Mouse (Mus musculus) CD4-positive, CD25-positive, alpha-beta regulatory T cell, adult 9 weeks (primary cell): ENCODE results near the gene Pheta2. TPM values are rescaled to one million over a fixed set of nuclear protein-coding genes. Genes with fewer than 3 reads are reported as not detected.

Source experiments
- polyA plus RNA-seq: library from polyadenylated mRNA; unstranded; fragments of 100-300 nt; shearing (Covaris generic); gene quantifications from one replicate; pipeline ENCODE4 v1.2.1, GENCODE M21; 2017

Pheta2 gene
- 5.3 TPM for polyA plus RNA-seq

DNA sequence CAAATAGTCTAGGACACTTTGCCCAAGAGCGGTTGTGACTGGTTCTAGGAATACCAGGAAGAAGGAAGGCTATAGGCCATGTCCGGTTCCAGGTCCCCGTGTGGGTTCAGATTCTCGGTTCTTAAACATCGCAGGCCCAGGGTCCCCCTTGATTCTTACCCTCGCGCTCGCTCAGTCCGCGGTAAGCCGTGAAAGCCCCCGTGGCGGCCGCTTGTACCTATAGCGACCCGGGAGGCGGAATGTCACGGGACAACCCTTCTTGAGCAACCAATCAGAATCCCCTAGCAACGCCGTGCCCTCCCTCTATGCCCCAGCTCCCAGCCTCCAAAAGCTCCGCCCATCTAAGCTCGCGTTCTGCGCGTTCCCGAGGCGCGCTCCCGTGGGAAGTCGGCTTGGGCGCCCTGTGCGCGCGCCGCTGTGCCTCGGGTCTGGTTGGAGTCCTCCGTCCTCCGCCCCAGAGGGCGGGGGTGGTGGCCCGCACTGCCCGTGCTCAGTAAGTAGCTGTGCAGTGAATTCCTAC is at the start of gene Pheta2, which contains the start of the genes Naga and Smdt1:
Gene Pheta2, plus strand, starts transcription at position 350 of the 520 bp plus-strand sequence.
Gene Naga, minus strand, starts transcription at position 333 of the 520 bp plus-strand sequence.
Gene Smdt1, plus strand, starts transcription at position 367 of the 520 bp plus-strand sequence.

DNA sequence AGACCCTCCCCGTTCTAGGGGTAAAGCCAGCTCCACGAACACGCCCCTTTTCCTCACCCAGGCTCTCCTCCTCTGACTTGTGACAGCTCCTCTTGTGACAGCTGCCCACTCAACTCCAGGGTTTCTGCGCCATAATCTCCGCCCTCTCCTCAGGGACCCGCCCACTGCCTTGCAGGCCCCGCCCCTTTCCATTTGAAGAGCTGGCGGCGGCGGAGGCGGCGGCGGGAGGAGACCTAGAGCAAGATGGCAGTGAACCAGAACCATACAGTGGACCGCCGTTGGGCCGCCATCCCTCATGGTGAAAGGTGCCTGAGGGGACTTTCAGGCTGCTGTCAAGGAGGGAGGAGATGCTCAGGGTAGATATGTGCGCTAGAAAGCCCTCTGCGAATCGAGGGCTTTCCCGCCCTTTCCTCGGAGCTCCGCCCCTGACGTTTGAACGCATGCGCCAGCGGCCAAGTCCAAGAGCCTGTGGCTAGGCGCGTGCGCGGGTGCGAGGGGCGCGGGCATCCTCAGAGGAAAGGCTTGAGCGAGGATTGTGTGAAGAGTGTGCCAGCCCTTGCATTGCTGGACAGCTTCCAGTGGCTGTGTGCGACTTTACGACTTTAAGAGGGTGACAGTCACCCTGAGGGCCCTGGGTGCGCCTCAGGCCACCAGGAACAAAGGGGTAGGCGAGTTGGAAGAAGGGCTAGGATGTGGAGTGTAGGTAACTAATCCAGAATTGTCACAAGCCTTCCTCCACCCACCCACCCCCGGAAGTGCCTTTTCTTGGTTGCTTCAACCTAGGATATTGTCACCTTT is 39.8 kb upstream of the Pheta2 start, which contains the start of gene Wbp2nl:
Gene Wbp2nl, plus strand, starts transcription at position 191 of the 798 bp plus-strand sequence.

DNA sequence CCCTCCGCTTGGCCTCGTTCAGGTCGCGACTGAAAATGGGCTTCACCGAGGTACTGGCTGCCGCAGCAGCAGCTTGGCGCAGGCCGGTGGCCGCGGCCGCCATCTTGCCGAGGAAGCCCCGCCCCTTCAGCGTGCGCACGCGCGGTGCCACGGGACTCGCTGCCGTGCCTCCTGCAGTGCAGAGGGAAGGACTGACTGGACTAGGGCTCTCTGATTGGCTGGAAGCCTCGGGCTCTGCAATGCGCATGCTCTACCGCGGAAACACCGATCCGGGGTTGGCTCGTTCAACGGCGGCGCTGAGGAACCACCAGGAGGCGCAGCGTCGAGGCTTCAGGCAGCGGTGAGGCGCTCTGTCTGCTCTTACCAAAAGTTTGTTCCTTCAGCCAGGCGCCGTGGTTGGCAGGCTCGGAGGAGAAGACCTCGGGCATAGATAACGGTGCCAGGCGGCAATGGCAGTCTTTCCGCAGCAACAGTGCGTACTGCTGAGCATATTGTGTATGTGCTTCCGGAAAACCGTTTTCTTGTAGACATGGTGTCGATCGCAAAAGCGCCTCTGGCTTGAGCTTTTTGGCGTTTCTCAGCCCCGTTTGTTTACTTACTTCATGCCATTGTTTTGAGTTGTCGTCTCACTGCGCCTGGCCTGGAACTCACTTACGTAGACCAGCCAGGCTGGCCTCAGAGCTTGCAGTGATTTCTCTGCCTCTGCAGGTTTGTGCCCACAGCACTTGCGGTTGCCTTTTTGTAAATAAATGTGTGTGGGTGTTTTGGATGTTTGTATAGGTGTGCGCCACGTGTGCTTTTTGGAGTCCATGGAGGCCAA is 15.6 kb downstream of the Pheta2 start, which contains the start of gene Ndufa6:
Gene Ndufa6, minus strand, starts transcription at position 197 of the 820 bp plus-strand sequence.

DNA sequence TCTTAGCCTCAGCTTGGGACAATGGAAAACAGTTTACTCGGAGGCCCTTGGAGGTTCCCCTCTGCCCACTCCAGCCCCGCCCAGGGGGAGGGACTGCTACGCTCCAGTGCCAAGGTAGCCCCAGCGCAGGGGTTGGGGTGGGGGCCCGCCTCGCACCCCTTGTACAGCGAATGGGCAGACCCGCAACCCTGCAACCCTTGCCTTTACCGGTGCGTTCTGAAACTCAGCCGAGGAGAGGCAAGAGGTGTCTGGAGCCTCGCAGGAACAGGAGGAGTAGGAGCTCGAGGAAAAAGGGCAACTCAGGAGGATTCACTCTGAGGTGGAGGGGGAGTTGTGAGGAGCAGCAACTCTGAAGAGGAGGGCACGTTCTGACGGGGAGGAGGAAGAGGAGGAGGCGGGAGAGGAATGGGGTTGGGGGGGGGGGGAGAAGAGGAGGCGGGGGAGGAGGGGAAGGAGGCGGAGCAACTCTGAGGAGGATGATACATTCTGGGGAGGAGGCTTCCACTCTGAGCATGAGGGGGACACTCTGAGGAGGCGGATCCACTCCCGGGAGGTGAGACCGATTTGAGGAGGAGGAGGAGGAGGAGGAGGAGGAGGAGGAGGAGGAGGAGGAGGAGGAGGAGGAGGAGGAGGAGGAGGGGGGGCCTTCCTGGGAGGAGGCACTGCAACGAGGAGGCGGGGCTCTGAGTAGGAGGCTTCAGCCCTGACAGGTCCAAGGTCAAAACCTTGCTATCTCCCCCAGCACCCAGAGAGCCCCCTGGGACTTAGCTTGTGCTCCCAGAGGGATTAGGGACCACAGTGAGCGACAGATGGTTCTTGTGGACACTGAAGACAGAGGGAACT is 41.4 kb downstream of the Pheta2 start, which contains the start of gene Cyp2d22:
Gene Cyp2d22, minus strand, starts transcription at position 390 of the 843 bp plus-strand sequence.

DNA sequence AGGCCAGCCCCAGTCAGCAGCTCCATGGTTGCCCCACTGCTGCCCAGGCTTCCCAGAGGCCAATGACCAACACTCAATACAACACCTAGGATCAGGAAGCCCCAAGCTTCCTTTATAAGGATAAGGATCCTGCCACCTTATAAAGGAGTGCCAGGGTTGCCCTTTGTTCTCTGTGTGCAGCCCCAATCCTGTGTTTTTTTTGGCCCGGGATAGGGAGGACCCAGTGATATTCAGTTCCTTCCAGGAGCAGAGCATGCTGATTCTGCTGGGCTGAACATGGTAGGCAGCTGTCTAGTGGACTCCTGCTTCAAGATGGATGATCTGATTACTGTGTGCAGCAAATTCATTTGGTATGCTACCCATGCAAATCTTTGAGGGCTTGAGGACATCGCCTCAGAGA is 55.2 kb downstream of the Pheta2 start, which contains the start of gene Cyp2d11:
Gene Cyp2d11, minus strand, starts transcription at position 101 of the 400 bp plus-strand sequence.

Other genes starting within 250 kb of the Pheta2 start
- gene Ccdc134, start 211.0 kb upstream of the Pheta2 start, polyA plus RNA-seq, result 32.0 TPM
- 187 TPM for gene Srebf2, start 191.8 kb upstream of the Pheta2 start, polyA plus RNA-seq
- not detected for gene Shisa8, start 126.1 kb upstream of the Pheta2 start, polyA plus RNA-seq
- gene Tnfrsf13c, start 114.6 kb upstream of the Pheta2 start, polyA plus RNA-seq, result 2.0 TPM
- 7.9 TPM for gene Cenpm, start 94.2 kb upstream of the Pheta2 start, polyA plus RNA-seq
- gene 1500009C09Rik, start 86.5 kb upstream of the Pheta2 start, polyA plus RNA-seq, result not detected
- gene Sept3, start 64.0 kb upstream of the Pheta2 start, polyA plus RNA-seq, result not detected
- not detected for gene Wbp2nl, start 40.0 kb upstream of the Pheta2 start, polyA plus RNA-seq
- gene Naga, start within 50 bp of the Pheta2 start, polyA plus RNA-seq, result 68.6 TPM
- 241 TPM for gene Smdt1, start within 50 bp of the Pheta2 start, polyA plus RNA-seq
- gene Ndufa6, start 15.4 kb downstream of the Pheta2 start, polyA plus RNA-seq, result 364 TPM
- gene Cyp2d22, start 41.3 kb downstream of the Pheta2 start, polyA plus RNA-seq, result 10.7 TPM
- not detected for gene Cyp2d11, start 55.1 kb downstream of the Pheta2 start, polyA plus RNA-seq
- not detected for gene Cyp2d10, start 68.3 kb downstream of the Pheta2 start, polyA plus RNA-seq
- not detected for gene Cyp2d9, start 94.5 kb downstream of the Pheta2 start, polyA plus RNA-seq
- gene Cyp2d12, start 216.1 kb downstream of the Pheta2 start, polyA plus RNA-seq, result not detected